Mouse (Mus musculus) embryo, embryonic 10.5 days (tissue): ENCODE results near the gene Zcchc7.
A peak's percentile ranks its signal among the peaks of the same experiment; 100 is the strongest.

ENCODE experiments used
- DNase-seq: peaks from one replicate; pipeline ENCODE4 v3.0.0-alpha.2; 2015; ENCODE audit warnings: low spot score

The Zcchc7 gene

GRCm38 (mm10) chr4:44755553-44756133 is at the start of gene Zcchc7:
Gene Zcchc7, plus strand, starts transcription at chr4:44755877.
- DNase-seq: no peak

- DNase-seq: no peak
Observed at GRCm38 (mm10) chr4:44705967-44706366, 49.7 kb upstream of the Zcchc7 start.

- DNase-seq: no peak
Observed at GRCm38 (mm10) chr4:44706865-44707264, 48.8 kb upstream of the Zcchc7 start.

GRCm38 (mm10) chr4:44708311-44708710 is 47.4 kb upstream of the Zcchc7 start:
- no peak for DNase-seq

GRCm38 (mm10) chr4:44709091-44709695 is 46.5 kb upstream of the Zcchc7 start:
- no peak for DNase-seq

GRCm38 (mm10) chr4:44709740-44710700 is 45.7 kb upstream of the Zcchc7 start, which contains the start of gene Pax5:
Gene Pax5, minus strand, starts transcription at chr4:44710487.
- DNase-seq: peak; percentile 29

DNA sequence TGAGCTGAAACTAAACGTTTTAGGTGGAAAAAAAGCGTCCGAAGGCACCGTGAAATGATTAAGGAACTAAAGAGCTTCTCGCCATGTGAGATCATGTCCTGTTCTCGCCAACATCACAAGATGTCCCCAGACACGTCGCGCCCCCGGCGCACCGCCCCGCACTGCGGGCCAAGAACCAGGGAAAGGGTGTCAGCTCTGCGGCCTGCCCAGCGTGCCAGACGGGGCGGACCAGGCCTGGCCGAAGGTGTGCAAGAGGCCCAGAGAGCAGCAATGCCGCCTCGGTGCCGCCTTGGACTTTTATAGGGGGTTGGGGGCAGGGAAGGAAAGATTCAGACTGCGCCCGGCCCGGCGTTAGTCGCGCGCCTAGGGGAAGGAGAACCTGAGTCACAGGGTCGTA is 45.0 kb upstream of the Zcchc7 start:
- DNase-seq: peak; percentile 48

GRCm38 (mm10) chr4:44711136-44711900 is 44.4 kb upstream of the Zcchc7 start:
- DNase-seq: peak; percentile 38

DNA sequence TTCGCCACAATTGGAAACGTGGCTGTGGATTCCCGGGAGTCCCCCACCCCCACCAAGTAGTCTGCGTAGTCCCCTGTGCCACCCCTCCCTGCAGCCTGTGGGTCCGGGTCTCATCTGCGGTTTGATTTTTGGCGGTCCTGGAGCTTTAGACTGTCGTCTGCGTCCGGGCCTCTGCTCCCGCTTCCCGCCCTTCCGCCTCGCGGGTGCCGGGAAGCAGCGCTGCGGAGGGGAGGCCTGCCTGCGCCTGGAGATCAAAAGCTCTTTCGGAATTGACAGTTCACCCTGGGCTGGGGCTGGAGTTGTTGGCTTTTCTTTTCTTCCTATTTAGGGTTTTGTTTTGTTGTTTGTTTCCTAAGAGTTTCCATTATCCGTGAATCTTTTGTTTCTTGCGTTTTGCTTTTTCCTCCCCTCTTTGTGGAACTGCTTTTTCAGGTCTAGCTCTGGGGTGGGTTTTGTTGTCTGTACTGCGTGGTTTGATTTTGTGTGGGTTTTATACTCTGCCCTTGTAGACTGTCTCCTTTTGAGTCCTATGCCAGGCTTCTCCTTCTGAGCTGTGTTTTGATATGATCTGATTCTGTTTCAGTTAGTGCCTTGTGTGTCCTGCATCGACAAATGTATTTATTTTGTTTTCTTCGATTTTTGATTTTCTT is 43.5 kb upstream of the Zcchc7 start:
- DNase-seq: peak; percentile 72

DNA sequence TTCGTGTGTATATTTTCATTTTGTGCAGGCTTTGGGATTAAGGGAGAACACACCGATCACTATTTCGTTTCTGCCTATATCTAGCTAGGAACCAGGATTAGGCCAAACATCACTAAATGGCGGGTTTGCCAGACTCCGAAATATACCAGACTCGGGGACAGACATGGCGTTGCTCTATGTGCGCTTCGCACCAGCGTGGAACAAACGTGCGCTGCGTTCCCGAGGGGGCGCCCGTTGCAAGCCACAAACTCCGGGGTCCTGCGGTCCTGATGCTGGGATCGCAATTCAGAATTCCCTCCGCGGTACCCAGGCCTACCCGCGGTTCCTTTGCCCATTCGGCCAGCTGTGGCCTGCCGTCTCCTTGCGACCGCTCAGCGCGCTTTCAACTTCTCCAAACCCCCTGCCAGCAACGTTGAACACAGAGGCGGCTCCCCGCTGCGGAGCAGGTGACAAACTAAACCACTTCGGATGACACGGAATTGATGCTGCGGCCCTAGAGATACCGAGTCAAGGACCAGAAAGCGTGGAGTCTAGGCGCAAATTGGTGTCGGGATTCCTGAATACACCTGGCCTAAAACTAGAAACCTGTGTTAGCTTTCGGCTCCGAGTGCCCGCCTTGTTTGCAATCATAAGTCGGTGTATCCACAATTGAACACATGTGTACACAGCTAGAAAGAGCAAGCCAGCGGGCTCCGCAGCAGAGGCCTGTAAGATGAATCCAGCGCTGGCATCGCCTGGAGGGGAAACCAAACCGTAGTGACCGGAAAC is 42.7 kb upstream of the Zcchc7 start:
- DNase-seq: peak; percentile 64

GRCm38 (mm10) chr4:44713554-44714051 is 42.1 kb upstream of the Zcchc7 start:
- peak; percentile 58 for DNase-seq

DNA sequence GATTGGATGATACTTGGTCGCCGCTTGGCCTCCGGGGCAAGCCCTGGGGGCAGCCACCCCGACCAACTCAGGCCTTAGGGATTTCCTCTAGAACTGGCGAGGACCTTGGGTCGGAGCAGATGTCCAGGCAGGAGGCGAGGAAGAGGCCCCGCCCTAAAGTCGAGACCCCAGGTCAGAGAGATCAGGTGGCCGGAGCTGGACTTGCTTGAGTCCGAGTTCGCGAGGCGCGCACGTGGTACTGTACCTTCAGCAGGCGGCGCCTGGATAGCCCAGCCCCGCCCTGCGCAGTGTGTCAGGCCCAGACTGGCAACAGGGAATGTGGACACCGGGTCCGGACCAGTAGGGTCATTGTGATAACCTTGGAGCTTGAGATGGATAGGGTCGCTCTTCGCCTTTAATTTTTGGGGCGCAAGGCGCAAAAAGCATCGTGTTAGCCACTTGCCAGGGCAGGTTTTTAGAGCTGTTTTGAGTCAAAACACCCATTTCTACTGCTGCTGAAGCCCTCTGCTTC is 41.5 kb upstream of the Zcchc7 start:
- peak; percentile 56 for DNase-seq

DNA sequence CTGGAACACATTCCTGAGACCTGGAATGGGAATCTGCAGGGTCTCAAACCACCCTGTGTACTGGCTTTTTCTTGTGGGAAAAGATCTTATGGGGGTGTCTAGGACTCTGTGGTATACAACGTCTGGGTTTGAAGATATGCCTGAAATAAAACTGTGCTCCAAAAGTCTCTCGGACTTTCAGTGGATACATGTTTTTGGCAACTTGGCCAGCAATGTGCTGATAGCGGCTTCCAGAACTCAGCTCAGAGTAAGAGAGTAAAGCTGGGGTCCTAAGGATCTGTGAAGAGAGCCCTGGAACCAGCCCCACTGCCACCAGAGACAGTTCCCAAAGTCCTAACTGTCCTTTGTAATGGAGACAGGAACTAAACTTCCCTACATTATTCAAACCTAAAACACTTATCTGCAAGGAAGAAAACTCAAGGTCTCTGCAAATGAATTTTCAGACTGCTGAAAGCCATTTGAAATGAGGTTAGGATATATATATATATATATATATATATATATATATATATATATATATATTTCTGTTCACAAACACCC is 40.0 kb upstream of the Zcchc7 start:
- DNase-seq: peak; percentile 46

DNA sequence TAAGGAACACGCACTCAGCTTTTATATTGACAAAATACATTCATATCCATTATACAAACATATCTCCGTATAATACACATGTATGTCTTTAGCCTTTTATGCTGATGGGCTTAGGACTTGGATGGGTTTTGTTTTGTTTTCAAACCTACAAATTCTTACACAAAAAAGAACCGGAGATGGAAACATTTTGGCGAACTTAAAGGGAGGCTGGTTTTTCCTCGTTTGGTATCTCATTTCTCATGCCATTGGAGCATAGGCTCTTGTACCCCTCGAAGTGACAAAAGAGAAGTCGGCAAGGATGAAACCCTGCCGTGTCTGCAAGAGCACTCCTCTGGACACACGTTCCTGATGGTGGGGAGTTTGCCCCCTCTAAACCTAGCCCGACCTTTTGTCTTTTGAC is 39.3 kb upstream of the Zcchc7 start:
- DNase-seq: peak; percentile 40

DNA sequence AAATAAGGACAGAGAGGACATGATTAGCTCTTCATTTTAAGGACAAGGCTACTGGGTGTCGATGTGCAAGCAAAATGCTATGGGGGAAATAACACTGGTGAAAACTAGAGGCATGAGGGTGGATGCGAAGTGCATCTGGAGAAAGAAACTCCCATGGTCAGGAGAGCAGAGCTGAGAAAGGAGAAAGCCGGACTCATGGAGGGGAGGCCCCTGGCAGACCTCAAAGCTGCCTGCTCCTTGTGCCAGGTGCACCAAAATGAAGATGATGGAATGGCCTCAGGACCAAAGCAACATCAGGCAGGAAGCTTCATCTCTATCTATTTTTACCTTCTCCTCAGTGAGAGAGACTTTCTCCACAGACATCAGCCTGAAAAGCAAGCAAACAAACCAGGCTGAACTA is 38.0 kb upstream of the Zcchc7 start:
- no peak for DNase-seq

DNA sequence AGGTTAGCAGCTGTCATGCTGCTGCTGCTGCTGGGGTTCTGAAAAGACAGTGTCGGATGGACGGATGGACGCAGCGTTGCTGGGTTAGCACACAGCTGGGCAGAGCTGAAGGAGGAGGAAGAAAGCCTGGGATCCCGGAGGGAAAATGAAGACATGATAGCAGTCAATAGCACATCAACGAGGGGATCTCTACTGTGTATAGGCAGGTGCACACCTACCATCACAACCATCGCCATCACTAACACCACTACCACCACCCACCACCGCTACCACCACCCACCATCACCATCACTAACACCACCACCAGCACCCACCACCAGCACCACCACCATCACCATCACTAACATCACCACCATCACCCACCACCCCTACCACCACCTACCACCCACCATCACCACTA is 35.6 kb upstream of the Zcchc7 start:
- DNase-seq: no peak

DNA sequence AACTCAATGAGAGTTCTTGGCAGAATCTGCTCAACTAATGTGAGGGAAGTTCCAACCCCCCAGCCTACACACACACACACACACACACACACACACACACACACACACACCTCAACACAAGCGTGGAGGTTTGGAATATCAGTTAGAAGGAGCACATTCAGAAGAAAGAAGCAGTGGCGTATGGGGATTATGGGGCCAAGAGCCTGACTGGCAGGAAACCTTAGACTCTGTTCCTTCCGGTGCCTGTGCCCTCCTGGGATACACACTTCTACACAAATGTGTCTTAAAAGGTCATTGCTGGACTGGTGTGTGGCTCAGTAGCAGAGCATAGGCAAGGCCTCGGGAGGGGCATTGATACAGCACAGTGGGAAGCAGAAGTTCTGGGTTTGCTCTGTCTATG is 34.4 kb upstream of the Zcchc7 start:
- DNase-seq: no peak

GRCm38 (mm10) chr4:44740471-44740870 is 15.2 kb upstream of the Zcchc7 start:
- DNase-seq: no peak

- DNase-seq: peak; percentile 96
Observed at GRCm38 (mm10) chr4:44756134-44756951, 666 bp downstream of the Zcchc7 start.
